Comparison of ENCODE assay signal across 18 mouse cellular contexts in genomic region chr10:123052021-123052420, GRCm38 (mm10). TPM values are rescaled to one million over a fixed set of nuclear protein-coding genes. Genes with fewer than 3 reads are reported as not detected.
DNase-seq lines count a peak whose midpoint lies in the region; ATAC-seq lines count a peak whose summit lies in the region.
"Had no signal": no experiment of that assay in that cellular context is flagged by ENCODE, and none has a peak within 500 bp of the region (broad histone marks: within the 10 kb centered on the region; RNA-seq: fewer than 3 reads in every experiment).

No protein-coding gene starts in this region.

- peak overlapping the region; percentile 21; the same call in 1 of the 2 replicates for H3K4me2 ChIP-seq in heart, embryonic 15.5 days
- H3K4me2 ChIP-seq in kidney, embryonic 16.5 days (replicated peaks; ENCODE audit: low read depth, low read length), result no peak overlapping the region
- H3K4me2 ChIP-seq: embryonic facial prominence, embryonic 13.5 days; neural tube, embryonic 13.5 days had no signal

- no peak for ATAC-seq in heart, embryonic 15.5 days (replicated peaks; ENCODE audit: insufficient number of reproducible peaks, insufficient read depth, low FRiP score, low read depth)
- ATAC-seq in kidney, embryonic 16.5 days (ENCODE audit: low FRiP score, low TSS enrichment), result no peak
- ATAC-seq: activated CD4-positive, CD25-positive, alpha-beta regulatory T cell, adult 4 months; forebrain, postnatal 0 days; hindbrain, embryonic 16.5 days; Patski had no signal

- 39% methylated on average over 7 of the region's 7 CpGs for WGBS in heart, embryonic 15.5 days
- 58% methylated on average over 7 of the region's 7 CpGs for WGBS in kidney, embryonic 16.5 days

- H3K9me3 ChIP-seq in heart, embryonic 15.5 days (replicated peaks), result no peaks in the 10 kb centered on the region
- no peaks in the 10 kb centered on the region for H3K9me3 ChIP-seq in kidney, embryonic 16.5 days (ENCODE audit: low read length)
- H3K9me3 ChIP-seq: embryonic facial prominence, embryonic 13.5 days; midbrain, embryonic 10.5 days; neural tube, embryonic 13.5 days had no signal

- no peak overlapping the region for H3K9ac ChIP-seq in heart, embryonic 15.5 days
- no peak overlapping the region for H3K9ac ChIP-seq in kidney, embryonic 16.5 days (replicated peaks; ENCODE audit: low read length)
- H3K9ac ChIP-seq: embryonic facial prominence, embryonic 13.5 days; forebrain, postnatal 0 days; neural tube, embryonic 13.5 days had no signal

- H3K4me3 ChIP-seq in heart, embryonic 15.5 days, result no peak overlapping the region
- H3K4me3 ChIP-seq in kidney, embryonic 16.5 days (ENCODE audit: low read length), result no peak overlapping the region
- H3K4me3 ChIP-seq: embryonic facial prominence, embryonic 13.5 days; midbrain, embryonic 10.5 days; neural tube, embryonic 13.5 days had no signal

- DNase-seq in heart, adult 8-10 months (ENCODE audit: low spot score), result no peak
- DNase-seq in kidney, adult 9 months, result peak; percentile 45
- peak; percentile 35 for DNase-seq in adipocyte (ENCODE audit: low spot score)
- peak; percentile 47 to 65 for DNase-seq in kidney, postnatal 36 days
- DNase-seq in left cerebral cortex, postnatal 25 days (ENCODE audit: low spot score in 2 of 2), result no peak
- DNase-seq: adrenal gland, postnatal 36 days; cerebellum, adult 2 months; forebrain, postnatal 0 days; right cerebral cortex, postnatal 25 days had no signal

- peak overlapping the region; percentile 37 for H3K27ac ChIP-seq in heart, embryonic 15.5 days
- H3K27ac ChIP-seq in kidney, embryonic 16.5 days (ENCODE audit: low read length), result no peak overlapping the region
- H3K27ac ChIP-seq: embryonic facial prominence, embryonic 13.5 days; midbrain, embryonic 10.5 days; neural tube, embryonic 13.5 days; stomach, postnatal 0 days had no signal

- H3K4me1 ChIP-seq in heart, embryonic 15.5 days (replicated peaks), result peaks cover 32% of the 10 kb centered on the region
- peaks cover 4% of the 10 kb centered on the region for H3K4me1 ChIP-seq in kidney, embryonic 16.5 days (ENCODE audit: insufficient read depth, low read length)
- H3K4me1 ChIP-seq: embryonic facial prominence, embryonic 13.5 days; midbrain, embryonic 10.5 days had no signal

- intact Hi-C loops in left cerebral cortex, postnatal 25 days (cut with DNase I), result no loop called here

- no peaks in the 10 kb centered on the region for H3K27me3 ChIP-seq in heart, embryonic 15.5 days
- no peaks in the 10 kb centered on the region for H3K27me3 ChIP-seq in kidney, embryonic 16.5 days (ENCODE audit: insufficient read depth, low read length)
- H3K27me3 ChIP-seq: embryonic facial prominence, embryonic 13.5 days; neural tube, embryonic 13.5 days; Patski had no signal

- peaks cover 8% of the 10 kb centered on the region for H3K36me3 ChIP-seq in heart, embryonic 15.5 days
- H3K36me3 ChIP-seq in kidney, embryonic 16.5 days (ENCODE audit: insufficient read depth, low read length), result peaks cover 18% of the 10 kb centered on the region

RNA-seq across cellular contexts. Expression of gene Mon2, which starts 24.3 kb away (rescaled TPM):
- polyA plus RNA-seq in heart, embryonic 15.5 days (2015; fragmentation: Nextera tagmentation; extraction: Ambion mirVana), result 16.5 and 22.6 TPM in 2 replicates
- total RNA-seq in heart, adult 8-10 months (2022), result 10 to 100 TPM; 36.2 to 47.2 (median 40.1) TPM
- polyA plus RNA-seq in kidney, embryonic 16.5 days (2015; fragmentation: Nextera tagmentation; extraction: Ambion mirVana), result 19.0 and 22.6 TPM in 2 replicates
- 100 to 1,000 TPM in 1 of 2 experiments, 10 to 100 TPM in 1; 92.6 to 102 TPM for total RNA-seq in left cerebral cortex, postnatal 25 days (2021)

Comparison
In these comparisons a context has a peak if more than half of its experiments do, and no peak if none do; other contexts are left out.
1. DNase-seq: peak in kidney, adult 9 months (single experiment), adipocyte (single experiment) and kidney, postnatal 36 days (2 of 2); none in heart, adult 8-10 months (single experiment) and left cerebral cortex, postnatal 25 days (0 of 2).